Mouse (Mus musculus) left cerebral cortex, postnatal 14 days (tissue): ENCODE data around the gene Otop1. TPM values are rescaled to one million over a fixed set of nuclear protein-coding genes. Genes with fewer than 3 reads are reported as not detected.

ENCODE experiments used
- total RNA-seq, 2 experiments: library from RNA; stranded (reverse); gene quantifications; 2 replicates each; pipeline ENCODE4 v1.2.3; 2021

The Otop1 gene
- total RNA-seq, 2 experiments from 2014 or later = not detected

Other genes starting within 250 kb of the Otop1 start
- gene Stx18, start 237.2 kb upstream of the Otop1 start, total RNA-seq = 10 to 100 TPM; 38.7 to 39.9 TPM
- 100 to 1,000 TPM; 562 to 601 TPM for gene Nsg1, start 116.1 kb upstream of the Otop1 start, total RNA-seq
- 10 to 100 TPM; 16.2 to 18.8 TPM for gene Zbtb49, start 55.5 kb upstream of the Otop1 start, total RNA-seq
- 10 to 100 TPM; 10.3 to 11.7 TPM for gene Lyar, start 55.5 kb upstream of the Otop1 start, total RNA-seq
- gene Tmem128, start 15.8 kb upstream of the Otop1 start, total RNA-seq = 10 to 100 TPM; 36.1 to 38.0 TPM
- 1 to 10 TPM; 1.8 to 2.6 TPM for gene Drd5, start 43.4 kb downstream of the Otop1 start, total RNA-seq
- gene Slc2a9, start 227.2 kb downstream of the Otop1 start, total RNA-seq = 1 to 10 TPM in 1 of 2 experiments, under 1 TPM in 1; 0.93 to 1.3 TPM